Mouse (Mus musculus): Measurements from ENCODE around the gene Bag1.

The Bag1 gene

GRCm38 (mm10) chr4:40889252-40889651, 58.8 kb downstream of the Bag1 start:
- DNase-seq (ENCODE audit: low spot score in 2 of 2): no peak

GRCm38 (mm10) chr4:40888839-40889238, 59.3 kb downstream of the Bag1 start:
- DNase-seq (ENCODE audit: low spot score in 2 of 2): no peak
